Mouse (Mus musculus) ovary, postnatal 36 days (tissue): ENCODE measurements at regions not wholly inside any gene's neighbourhood (a gene's known extent, or its start where the extent isn't known, plus 50 kb on each side); places are given as distances from the start of the nearest gene placed in this dataset.
A peak's percentile ranks its signal among the peaks of the same experiment; 100 is the strongest.

Experiments used
- DNase-seq: peaks from one replicate; pipeline ENCODE4 v3.0.0; 2022; ENCODE audit warnings: low spot score, mixed read lengths

GRCm38 (mm10) chr12:70523379-70523778 is 70.5 kb downstream of the Tmx1 start:
- no peak for DNase-seq

- DNase-seq, result no peak
These were observed 71.8 kb downstream of the Tmx1 start for GRCm38 (mm10) chr12:70524703-70525102.

- no peak for DNase-seq
These were observed 78.8 kb downstream of the Tmx1 start for GRCm38 (mm10) chr12:70531661-70532060.

GRCm38 (mm10) chr12:70532225-70532624 is 79.3 kb downstream of the Tmx1 start:
- no peak for DNase-seq

GRCm38 (mm10) chr12:70532843-70533242 is 79.9 kb downstream of the Tmx1 start:
- DNase-seq, result no peak

- no peak for DNase-seq
These were observed 80.6 kb downstream of the Tmx1 start for GRCm38 (mm10) chr12:70533375-70533935.

GRCm38 (mm10) chr12:70539124-70539523 is 86.2 kb downstream of the Tmx1 start:
- no peak for DNase-seq

- DNase-seq, result no peak
These were observed 87.0 kb downstream of the Tmx1 start for GRCm38 (mm10) chr12:70539856-70540255.

- no peak for DNase-seq
These were observed 88.5 kb downstream of the Tmx1 start for GRCm38 (mm10) chr12:70541432-70541831.

GRCm38 (mm10) chr12:70543299-70543698 is 90.4 kb downstream of the Tmx1 start:
- no peak for DNase-seq

- no peak for DNase-seq
These were observed 91.4 kb downstream of the Tmx1 start for GRCm38 (mm10) chr12:70544326-70544725.

GRCm38 (mm10) chr12:70544850-70545510 is 92.1 kb downstream of the Tmx1 start:
- DNase-seq, result peak; percentile 48

- no peak for DNase-seq
These were observed 94.3 kb downstream of the Tmx1 start for GRCm38 (mm10) chr12:70547199-70547598.

- no peak for DNase-seq
These were observed 96.4 kb downstream of the Tmx1 start for GRCm38 (mm10) chr12:70549296-70549695.

- DNase-seq, result no peak
These were observed 101.0 kb downstream of the Tmx1 start for GRCm38 (mm10) chr12:70553866-70554265.

GRCm38 (mm10) chr12:70554586-70554985 is 101.7 kb downstream of the Tmx1 start:
- no peak for DNase-seq

GRCm38 (mm10) chr12:70555723-70556122 is 102.8 kb downstream of the Tmx1 start:
- DNase-seq, result no peak

GRCm38 (mm10) chr12:70556820-70557219 is 103.9 kb downstream of the Tmx1 start:
- DNase-seq, result no peak

- DNase-seq, result no peak
These were observed 110.6 kb downstream of the Tmx1 start for GRCm38 (mm10) chr12:70563446-70563845.

GRCm38 (mm10) chr12:70575665-70576064 is 122.8 kb downstream of the Tmx1 start:
- no peak for DNase-seq

GRCm38 (mm10) chr12:70577769-70578168 is 124.9 kb downstream of the Tmx1 start:
- DNase-seq, result no peak

GRCm38 (mm10) chr12:70579328-70579905 is 126.5 kb downstream of the Tmx1 start:
- no peak for DNase-seq

- DNase-seq, result no peak
These were observed 133.3 kb downstream of the Tmx1 start for GRCm38 (mm10) chr12:70586181-70586580.

GRCm38 (mm10) chr12:70588234-70588633 is 135.3 kb downstream of the Tmx1 start:
- DNase-seq, result no peak
